Mouse (Mus musculus): ENCODE data around the gene Rasl10a. TPM values are rescaled to one million over a fixed set of nuclear protein-coding genes. Genes with fewer than 3 reads are reported as not detected.
A peak's percentile ranks its signal among the peaks of the same experiment; 100 is the strongest.
"Not testable (repeated sequence)": the region's sequence is repeated elsewhere in the genome, so short reads cannot be mapped to it uniquely, and the experiment has no call there.

Rasl10a gene
- total RNA-seq, 2 experiments from 2014 or later: 0.21 TPM; not detected in 1

DNA sequence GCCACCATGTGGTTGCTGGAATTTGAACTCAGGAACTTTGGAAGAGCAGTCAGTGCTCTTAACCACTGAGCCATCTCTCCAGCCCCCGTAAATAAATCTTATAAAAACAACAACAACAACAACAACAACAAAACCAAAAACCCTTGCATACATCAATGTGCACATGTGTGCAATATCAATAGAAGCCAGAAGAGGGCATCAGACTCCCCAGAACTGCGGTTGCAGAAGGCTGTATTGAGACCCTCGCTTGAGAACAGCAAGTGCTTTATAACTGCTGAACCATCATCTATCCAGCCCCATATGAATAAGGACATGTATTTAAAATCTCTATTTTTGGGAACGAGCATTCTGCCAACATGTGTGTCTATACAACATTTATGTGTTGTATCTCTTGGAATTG, 17.0 kb downstream of the Rasl10a start:
- no peak for DNase-seq (ENCODE audit: low spot score)

DNA sequence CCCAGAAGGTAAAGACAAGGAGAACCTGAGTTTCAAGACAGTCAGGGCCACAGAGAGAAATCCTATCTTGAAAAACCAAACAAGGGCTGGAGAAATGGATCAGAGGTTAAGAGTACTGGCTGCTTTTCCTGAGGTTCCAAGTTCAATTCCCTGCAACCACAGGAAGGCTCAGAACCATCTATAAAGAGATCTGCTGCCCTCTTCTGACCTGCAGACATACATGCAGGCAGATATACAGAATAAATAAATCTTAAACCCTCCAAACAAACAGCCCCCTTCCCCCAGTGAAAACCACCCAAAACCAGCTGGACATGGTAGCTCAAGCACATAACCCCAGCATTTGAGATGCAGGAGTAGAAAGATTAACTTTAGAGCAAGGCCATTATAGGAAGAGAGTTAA, 17.8 kb downstream of the Rasl10a start:
- DNase-seq (ENCODE audit: low spot score): no peak

DNA sequence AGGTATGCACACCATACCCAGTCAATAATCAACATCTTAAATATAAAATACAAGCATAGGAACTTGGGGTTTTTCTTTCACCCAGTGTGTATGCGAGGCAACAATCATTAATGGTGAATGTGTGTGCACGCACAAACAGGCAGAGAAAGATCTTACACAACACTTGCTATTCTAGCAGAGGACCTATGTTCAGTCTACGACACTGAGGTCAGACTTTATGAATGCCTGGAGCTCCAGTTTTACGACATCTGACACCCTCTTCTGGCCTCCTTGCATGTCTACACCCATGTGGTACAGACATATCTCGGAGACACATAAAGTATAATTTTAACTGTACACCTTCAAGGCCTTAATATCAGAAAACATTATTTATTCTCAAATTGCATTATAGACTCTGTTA, 18.9 kb downstream of the Rasl10a start:
- DNase-seq (ENCODE audit: low spot score): not testable (repeated sequence)

DNA sequence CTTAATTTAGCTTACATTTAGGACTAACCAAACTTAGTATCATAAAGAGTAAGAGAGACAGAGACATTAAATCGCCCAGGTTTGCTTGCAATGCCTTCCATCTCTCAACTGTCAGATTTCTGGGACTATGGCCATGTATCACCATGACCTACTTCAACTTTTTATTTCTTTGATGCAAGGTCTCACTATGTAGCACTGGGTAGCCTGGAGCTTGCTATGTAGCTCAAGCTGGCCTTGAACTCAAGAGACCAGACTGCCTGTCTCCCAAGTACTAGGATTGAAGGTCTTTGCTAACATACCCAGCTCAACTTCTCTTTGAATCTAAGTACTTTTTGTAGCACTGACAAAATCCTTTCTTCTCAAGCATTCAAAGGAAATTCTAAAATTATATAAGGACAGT, 31.2 kb downstream of the Rasl10a start:
- DNase-seq (ENCODE audit: low spot score): no peak

DNA sequence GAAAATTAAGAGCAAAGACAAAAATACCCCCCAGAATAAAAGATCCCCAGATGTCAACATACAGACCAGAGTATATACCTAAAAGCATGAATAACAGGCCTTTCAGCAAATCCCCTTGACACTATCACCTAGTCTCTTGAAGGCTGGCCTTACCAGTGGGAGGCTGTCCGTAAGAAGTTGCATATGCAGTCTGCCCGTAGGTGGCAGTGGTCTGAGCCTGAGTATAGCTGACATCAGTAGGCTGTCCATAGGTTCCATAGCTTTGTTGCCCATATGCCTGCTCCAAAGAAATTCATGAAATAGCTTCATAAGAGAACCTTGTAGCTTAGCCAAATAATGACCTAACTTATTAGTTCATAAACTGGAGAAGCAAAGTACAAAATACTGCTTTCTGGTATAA, 33.8 kb downstream of the Rasl10a start:
- no peak for DNase-seq (ENCODE audit: low spot score)

DNA sequence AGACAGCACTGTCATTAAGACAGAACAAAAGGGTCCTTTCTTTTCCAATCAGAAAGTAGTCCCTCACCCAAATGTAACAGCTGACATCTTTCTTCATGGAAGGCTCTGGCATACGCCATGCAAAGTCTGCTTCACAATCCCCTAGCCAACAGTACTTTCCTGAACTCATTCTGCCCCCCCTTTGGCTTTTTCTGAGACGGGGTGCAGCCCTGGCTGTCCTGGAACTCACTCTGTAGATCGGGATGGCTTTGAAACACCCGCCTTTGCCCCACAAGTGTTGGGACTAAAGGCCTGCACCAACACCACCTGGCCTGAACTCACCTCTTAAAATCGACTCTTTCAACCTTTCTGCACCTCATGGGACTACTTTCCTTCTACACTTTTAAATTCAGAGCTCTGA, 37.9 kb downstream of the Rasl10a start:
- no peak for DNase-seq (ENCODE audit: low spot score)

DNA sequence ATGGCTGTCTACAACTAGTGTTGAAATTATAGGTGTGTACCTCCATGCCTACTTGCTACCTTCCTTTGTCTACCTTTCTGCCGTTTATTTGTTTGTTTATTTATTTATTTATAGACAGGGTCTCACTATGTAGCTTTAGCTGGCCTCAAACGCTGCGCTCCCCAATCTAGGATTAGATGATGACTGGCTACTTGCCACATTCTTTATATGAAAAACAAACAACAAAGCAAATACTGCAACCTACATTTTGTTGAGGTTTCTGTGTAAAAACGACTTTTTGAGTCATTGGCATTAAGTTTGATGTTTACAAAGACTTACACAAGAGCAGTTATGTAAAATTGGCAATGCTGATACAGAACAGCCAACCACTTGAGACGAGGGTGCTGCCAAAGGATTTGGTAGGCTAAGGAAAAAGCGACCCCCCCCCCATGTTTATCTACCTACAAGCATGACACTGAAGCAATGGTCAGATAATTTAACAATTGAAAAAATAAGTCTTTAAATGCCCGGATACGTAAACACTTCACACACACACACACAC, 38.6 kb downstream of the Rasl10a start:
- DNase-seq (ENCODE audit: low spot score): no peak

DNA sequence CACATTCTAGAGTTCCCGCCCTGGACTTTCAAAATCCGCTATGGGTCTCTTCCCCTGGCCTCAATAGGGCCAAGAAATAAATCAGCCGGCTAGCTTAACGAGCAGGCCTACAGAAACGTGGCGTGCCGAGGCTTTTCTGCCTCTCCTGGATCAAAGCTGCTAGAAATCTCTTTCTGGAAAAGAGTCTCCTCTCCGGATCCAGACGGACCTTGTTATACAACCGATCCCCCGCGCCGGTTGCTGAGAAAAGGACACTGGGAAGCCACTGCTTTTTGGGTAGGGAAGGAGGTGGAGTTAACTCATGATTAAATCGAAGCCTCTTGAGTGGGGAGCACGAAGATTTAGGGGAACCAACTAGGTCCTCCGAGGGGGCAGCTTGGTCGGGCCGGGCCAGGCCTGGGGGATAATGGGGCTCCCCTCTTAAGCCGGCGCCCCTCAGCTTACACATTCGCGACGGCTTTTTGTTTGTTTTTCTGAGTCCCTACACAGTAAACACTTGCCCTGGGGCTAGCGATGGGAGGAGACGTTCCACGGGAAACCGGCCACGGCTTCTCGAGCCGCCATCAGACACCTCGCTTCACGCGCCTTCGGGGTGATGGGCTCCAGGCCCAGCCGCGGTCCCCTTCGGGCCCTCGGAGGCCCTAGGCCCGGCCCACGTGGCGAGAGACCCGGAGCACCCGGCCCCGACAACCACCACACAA, 40.3 kb downstream of the Rasl10a start:
- DNase-seq (ENCODE audit: low spot score): peak; percentile 45

DNA sequence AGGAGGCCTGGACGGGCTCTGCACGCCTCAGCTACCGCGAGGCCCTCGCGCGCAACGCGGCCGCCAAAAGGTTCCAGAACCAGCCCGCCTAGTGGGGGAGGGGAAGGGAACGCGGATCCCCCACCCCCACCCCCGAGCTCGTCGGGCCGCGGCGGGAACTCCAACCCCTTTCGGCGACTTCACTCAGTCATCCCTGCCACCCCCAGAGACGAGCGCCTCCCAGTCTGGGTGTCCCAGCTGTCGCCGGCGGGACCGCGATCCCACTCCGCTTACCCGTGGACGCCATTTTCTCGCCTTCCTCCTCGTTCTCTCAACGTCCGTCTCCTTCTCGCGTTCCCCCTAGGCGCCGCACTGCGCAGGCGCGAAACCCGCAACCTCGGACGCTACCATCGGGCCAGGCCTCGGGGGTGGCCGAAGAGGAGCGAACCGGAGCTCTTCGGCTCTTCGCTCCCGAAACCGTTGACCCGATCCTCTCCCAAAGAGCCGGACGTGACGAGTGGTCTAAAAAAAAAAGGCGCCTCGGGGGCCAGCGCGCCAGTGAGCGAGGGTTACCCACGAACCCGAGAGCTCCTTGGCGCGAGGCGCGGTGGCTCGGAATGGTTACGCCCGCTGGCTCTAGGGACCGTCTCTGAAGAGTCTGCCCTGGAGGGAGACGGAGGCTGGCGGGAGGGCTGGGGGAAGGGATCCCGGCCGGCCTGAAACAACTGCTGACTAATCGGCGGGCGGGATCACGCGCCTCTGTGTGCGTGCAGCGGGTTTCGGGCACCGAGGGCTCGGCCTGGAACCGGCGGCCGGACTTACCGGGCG, 41.0 kb downstream of the Rasl10a start, which contains the start of the genes Rhbdd3 and Ewsr1:
Rhbdd3 (plus strand) TSS at position 191 of the 807 bp plus-strand sequence.
Ewsr1 (minus strand) TSS at position 531 of the 807 bp plus-strand sequence.
- peak; percentile 98 for DNase-seq (ENCODE audit: low spot score)

DNA sequence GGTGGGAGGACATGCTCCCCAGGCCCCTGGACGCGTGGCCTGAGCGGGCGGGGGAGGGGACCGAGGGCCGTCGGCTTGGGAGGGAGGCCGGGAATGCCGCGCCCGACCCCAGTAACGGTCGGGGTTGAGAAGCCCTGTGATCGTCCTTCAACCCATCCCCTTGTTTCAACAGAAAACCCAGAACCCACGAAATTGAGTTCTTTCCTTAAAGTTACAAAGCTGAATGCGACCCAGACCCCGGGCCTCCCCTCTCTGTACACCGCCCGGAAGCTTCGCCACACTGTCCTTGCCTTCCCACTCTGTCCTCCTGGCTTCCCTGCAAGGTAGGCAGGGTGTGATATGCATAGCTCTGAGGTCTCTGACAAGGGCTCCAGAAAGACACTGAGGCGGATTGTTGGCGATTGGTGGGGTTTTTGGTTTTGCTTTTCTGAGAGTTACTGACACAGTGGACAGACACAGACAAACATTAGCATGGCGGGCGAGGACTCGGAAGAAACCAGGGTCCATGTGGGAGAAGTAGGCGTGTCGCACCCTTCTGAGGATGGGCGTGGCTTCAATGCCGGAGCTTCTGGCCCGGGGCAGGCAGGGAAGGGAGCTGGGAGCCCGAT, 41.8 kb downstream of the Rasl10a start:
- DNase-seq (ENCODE audit: low spot score): peak; percentile 86

DNA sequence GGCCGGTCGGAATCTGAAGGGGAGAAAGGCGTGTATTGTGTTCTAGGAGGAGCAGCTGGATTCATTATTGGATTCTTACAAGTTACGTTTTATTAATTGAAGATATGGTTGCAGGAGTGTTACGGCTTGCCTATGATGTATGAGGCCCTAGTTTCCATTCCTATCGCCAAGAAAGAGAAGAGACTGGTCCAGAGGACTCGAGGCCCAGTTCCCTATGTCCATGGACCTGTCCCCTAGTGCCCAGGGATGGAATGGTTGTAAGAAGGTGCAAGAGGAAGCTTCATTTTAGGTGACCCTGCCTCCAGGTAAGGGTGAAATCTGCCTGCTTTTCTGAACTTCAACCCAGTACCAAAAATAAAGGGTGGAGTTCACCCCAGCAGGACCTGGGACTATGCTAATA, 42.4 kb downstream of the Rasl10a start:
- DNase-seq (ENCODE audit: low spot score): no peak

DNA sequence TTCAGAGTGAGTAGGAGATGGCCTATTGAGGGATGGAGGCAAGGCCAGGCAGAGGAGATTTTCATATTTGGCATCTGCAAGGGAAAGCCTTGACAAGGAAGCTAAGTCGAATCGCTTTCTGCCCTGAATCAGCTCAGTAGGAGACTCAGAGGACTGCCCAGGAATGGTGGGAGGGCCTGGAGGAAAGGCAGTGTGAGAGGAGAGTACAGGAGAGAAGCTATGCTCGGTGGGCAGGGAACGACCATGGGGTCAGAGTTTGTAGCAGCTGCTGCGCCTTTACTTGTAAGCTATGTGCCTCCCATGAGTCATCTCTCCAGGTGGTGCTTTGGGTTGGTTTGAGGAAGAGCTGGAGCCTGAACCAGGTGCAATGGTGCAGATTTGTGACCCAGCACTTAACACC, 42.9 kb downstream of the Rasl10a start:
- DNase-seq (ENCODE audit: low spot score): no peak

DNA sequence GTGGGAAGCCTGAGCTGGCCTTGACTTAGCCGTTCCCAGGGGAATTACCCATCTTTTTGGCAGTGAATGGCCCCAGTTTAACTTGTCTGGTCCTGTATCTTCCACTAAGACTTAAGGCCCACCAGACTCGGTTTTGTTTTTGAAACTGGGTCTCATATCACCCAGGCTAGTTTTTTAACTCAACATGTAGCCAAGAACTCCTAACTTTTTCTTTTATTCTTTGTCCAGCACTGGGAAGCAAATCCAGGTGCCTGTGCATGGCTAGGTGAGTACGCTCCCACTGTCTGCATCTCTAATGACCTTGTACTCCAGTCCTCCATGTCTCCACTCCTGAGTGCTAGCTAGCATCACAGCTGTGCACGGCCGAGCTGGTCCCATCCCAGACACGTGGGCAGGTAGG, 43.7 kb downstream of the Rasl10a start:
- DNase-seq (ENCODE audit: low spot score): no peak

DNA sequence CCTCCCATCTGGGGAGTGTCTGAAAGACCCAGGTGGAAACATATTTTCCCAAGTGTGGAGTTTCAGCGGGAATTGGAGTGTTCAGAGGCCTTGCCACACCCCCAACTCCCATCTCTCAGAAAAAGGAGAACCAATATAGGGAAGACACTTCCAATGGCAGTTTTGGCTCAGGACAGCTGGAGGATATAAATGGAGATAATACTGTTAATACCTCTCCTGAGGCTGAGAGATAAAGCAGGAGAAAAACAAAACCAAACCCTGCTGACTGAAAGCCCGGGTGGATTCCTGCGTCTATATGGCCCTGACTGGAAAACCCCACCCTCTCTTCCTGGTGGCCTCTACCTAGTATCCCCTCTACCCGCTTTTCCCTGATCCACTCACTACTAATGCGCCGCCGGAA, 44.5 kb downstream of the Rasl10a start:
- no peak for DNase-seq (ENCODE audit: low spot score)

DNA sequence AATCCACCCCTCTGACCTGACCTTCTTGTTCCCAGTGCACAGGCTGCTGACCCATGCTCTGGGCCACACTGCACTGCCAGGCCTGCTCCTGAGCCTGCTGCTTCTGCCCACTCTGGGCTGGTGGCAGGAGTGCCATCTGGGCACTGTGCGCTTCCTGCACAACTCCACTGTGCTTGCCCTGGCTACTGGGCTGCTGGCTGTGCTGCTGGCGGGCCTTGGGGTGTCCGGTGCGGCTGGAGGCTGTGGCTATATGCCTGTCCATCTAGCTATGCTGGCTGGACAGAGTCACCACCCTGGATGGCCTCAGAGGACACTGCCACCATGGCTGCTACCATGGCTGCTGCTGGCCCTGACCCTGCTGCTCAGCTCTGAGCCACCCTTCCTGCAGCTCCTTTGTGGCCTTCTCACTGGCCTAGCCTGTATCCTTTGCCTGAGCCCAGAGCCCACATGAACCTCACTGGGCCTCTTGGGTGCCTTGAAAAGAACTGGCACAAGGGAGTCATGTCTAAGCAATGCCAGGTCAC, 46.1 kb downstream of the Rasl10a start:
- DNase-seq (ENCODE audit: low spot score): no peak

DNA sequence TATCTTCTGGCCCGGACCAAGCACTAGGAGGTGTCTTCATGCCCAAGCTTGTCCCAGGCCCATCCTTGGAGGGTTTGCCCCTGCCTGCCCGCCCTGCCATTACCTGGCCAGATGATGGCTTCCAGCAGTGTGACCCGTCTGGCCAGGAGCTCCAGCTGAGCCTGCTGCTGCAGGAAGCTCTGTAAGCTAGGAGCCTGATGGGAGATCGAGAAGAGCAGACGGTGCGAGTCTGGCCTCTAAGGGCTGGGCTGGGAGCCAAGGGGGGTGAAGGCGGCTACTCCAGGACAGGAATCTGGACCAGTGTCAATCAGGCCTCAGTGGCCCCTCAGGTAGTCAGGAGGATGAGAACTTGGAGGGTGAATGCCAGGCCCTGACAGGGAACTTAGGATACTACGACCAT, 51.5 kb downstream of the Rasl10a start:
- DNase-seq (ENCODE audit: low spot score): no peak

Small RNA genes within 50 kb of the gene (microRNA-seq; reads per million reads assigned to microRNA genes)
- gene Gm47296: not detected

Other genes starting within 250 kb of the Rasl10a start
- gene Nf2, start 208.6 kb upstream of the Rasl10a start, total RNA-seq (2021): 10 to 100 TPM; 51.1 to 55.6 TPM
- under 1 TPM; 0.57 to 1.00 TPM for gene Nipsnap1, start 184.2 kb upstream of the Rasl10a start, total RNA-seq (2021)
- 10 to 100 TPM; 14.8 to 15.6 TPM for gene Thoc5, start 162.8 kb upstream of the Rasl10a start, total RNA-seq (2021)
- gene Nefh, start 110.1 kb upstream of the Rasl10a start, total RNA-seq (2021): not detected
- gene Ap1b1, start 71.3 kb upstream of the Rasl10a start, total RNA-seq (2021): 10 to 100 TPM; 41.3 to 48.7 TPM
- gene Gas2l1, start 7.2 kb downstream of the Rasl10a start, total RNA-seq (2021): 1 to 10 TPM; 3.6 to 6.5 TPM
- 10 to 100 TPM; 29.2 to 36.9 TPM for gene Rhbdd3, start 40.8 kb downstream of the Rasl10a start, total RNA-seq (2021)
- 10 to 100 TPM; 68.9 to 74.1 TPM for gene Ewsr1, start 41.1 kb downstream of the Rasl10a start, total RNA-seq (2021)
- gene Emid1, start 94.1 kb downstream of the Rasl10a start, total RNA-seq (2021): 1 to 10 TPM; 7.7 to 8.9 TPM
- gene Kremen1, start 203.4 kb downstream of the Rasl10a start, total RNA-seq (2021): 10 to 100 TPM; 43.0 to 53.7 TPM